Mouse (Mus musculus): ENCODE data around the gene Wdr62.

DNA sequence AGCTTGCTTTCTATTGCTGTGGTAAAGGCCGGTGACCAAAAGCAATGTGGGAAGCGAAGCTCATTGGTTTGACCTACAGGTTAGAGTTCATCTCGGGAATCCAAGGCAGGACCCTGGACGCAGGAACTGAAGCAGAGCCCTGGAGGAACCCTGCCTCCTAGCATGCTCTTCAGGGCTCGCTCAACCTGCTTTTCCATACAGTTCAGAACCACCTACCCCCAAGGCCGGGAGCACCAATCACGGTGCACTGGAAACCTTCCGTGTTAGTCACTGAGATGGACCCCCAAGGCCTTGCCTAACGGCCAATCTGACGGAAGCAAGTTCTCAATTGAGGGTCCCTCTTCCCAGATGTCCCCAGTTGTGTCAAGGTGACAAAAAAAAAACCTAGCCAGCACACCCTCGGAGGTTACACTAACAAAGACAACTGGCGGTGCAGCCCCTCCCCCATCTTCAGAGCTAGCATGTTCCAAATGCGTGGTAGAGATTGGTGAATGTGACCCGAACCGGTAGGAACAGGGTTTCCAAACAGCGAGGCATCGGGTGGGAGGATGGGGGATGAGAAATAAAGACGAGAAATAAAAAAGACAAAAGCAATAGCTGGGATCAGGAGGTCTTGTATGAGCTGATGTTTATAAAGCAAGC is 80.6 kb downstream of the Wdr62 start:
- TF ChIP-seq POLR2A (IDR thresholded peaks at IDR 0.05; ENCODE audit: extremely low read depth, insufficient read depth, low read length) = no peak
- TF ChIP-seq CTCF (IDR thresholded peaks at IDR 0.05; ENCODE audit: low read depth, low read length) = no peak

Data from liver, adult 2 months (tissue).